Mouse (Mus musculus): Measurements from ENCODE around the gene Sipa1l3. TPM values are rescaled to one million over a fixed set of nuclear protein-coding genes. Genes with fewer than 3 reads are reported as not detected.

Gene Sipa1l3
- total RNA-seq, 2 experiments from 2014 or later = 6.2 to 56.1 TPM

GRCm38 (mm10) chr7:29452991-29453741 lies 65.3 kb downstream of the Sipa1l3 start:
- ATAC-seq (replicated peaks; ENCODE audit: low FRiP score, low TSS enrichment, poor library complexity, severe bottlenecking) = no peak

- ATAC-seq (replicated peaks; ENCODE audit: low FRiP score, low TSS enrichment, poor library complexity, severe bottlenecking) = no peak
Measured at GRCm38 (mm10) chr7:29452381-29452780, 66.1 kb downstream of the Sipa1l3 start.

DNA sequence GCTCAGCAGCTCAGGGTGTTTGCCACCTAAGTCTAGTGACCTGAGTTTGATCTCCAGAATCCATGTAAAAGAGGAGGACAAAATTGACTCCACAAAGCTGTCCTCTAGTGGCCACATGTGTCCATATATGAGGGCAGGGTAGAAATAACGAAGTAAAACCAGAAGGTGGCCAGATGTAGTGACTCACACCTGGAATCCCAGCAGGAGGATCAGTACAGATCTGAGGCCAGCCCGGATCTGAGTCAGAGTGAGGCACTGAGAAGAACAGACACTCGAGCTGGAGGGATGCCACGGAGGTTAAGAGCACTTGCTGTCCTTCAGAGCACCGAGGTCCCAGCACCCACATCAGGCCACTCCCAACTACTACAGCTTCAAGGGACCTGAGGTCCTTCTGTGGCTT lies 68.3 kb downstream of the Sipa1l3 start:
- ATAC-seq (replicated peaks; ENCODE audit: low FRiP score, low TSS enrichment, poor library complexity, severe bottlenecking) = no peak

DNA sequence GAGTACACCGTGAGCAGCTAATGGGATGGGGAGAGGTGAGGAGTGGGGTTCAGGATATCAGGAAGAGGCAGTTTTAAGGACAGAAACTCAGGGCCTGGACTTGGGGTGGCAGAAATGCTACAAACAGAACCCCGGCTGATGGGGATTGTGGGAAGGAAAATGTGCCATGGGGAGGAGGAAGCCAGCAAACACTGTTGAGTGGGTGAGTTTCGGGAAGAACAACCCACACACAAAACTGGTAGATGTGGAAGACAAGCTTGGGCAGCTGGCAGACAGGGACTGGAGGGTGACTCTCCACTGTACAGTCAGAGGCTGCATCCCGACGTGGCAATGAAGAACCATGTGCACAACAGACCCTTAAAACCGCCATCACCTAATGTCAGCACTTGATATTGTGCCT lies 69.6 kb downstream of the Sipa1l3 start:
- ATAC-seq (replicated peaks; ENCODE audit: low FRiP score, low TSS enrichment, poor library complexity, severe bottlenecking) = no peak

GRCm38 (mm10) chr7:29447147-29447829 lies 71.2 kb downstream of the Sipa1l3 start:
- ATAC-seq (replicated peaks; ENCODE audit: low FRiP score, low TSS enrichment, poor library complexity, severe bottlenecking) = no peak

DNA sequence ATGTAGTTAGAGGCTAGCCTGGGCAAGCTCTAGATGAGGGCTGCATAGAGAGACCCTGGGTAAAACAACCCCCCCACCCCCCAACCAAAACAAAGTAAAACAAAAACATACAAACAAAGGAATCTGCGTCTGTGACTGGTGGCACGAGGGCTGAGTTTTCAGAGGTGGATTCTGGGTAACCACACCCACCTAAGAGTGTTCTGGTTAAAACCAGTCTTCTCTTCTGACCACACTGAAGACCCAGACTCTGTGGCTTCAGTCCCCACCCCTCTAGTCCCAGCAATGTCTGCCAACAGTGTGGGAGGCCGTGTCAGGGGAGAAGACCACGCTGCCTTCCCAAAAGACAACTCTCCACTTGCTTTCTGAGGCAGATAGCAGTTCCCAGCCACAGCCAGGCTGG lies 72.3 kb downstream of the Sipa1l3 start:
- no peak for ATAC-seq (replicated peaks; ENCODE audit: low FRiP score, low TSS enrichment, poor library complexity, severe bottlenecking)

DNA sequence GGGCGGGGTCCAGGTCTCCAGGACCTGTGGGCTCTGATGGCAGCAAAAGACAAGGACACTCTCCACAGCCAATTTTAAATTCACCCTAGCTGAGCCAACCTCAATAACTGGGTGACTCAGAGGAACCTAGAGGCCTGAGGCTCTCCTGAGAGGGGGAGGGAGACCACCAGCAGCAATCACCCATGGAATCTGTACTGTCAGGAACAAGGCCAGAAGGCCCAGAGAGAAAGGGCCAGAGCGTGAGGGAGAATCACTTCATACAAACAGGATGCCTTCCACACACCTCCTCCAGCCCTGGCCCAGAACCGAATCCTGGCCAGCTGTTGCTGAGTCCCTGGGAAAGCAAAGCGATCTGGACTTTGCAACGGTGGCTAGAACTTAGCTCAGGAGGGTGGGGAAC lies 73.9 kb downstream of the Sipa1l3 start:
- no peak for ATAC-seq (replicated peaks; ENCODE audit: low FRiP score, low TSS enrichment, poor library complexity, severe bottlenecking)

GRCm38 (mm10) chr7:29444070-29444469 lies 74.4 kb downstream of the Sipa1l3 start:
- ATAC-seq (replicated peaks; ENCODE audit: low FRiP score, low TSS enrichment, poor library complexity, severe bottlenecking) = no peak

DNA sequence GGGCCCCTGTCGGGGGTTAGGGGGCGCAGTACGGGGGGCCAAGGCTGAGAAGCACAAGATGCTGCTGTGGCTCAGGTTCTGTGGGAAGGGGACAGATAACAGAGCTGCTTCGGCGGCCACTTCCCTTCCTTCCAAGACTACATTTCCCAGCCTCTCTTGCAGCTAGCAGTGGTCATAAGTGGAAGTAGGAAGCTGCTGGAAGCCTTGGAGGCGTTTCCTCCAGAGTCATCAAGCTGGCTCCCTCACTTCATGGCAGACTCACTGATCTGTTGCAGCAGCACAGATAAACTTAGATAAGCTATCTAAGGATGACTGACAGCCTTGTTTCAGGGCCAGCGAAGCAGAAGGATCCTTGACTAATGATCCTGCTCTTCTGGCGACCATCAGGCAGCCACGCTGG lies 76.6 kb downstream of the Sipa1l3 start:
- ATAC-seq (replicated peaks; ENCODE audit: low FRiP score, low TSS enrichment, poor library complexity, severe bottlenecking) = no peak

DNA sequence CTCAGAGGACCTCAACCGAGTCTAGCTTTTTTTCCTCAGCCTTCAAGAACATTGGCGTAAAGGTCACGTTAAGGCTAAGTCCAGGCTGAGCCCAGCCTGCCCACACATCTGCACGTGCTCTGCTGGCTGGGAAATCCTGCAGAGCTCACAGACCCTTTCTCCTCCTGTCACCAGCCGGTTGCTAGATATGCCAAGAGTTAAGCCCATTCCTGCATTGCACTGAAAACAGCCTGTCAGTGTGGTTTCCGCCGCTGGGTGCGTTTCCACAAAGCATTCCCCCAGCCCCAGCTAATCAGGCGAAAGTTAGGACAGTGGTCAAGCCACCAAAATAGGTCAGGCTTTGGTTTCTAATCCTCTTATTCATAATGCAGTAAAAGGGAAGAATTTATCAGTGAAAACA lies 77.3 kb downstream of the Sipa1l3 start:
- no peak for ATAC-seq (replicated peaks; ENCODE audit: low FRiP score, low TSS enrichment, poor library complexity, severe bottlenecking)

GRCm38 (mm10) chr7:29438655-29439282 lies 79.7 kb downstream of the Sipa1l3 start:
- no peak for ATAC-seq (replicated peaks; ENCODE audit: low FRiP score, low TSS enrichment, poor library complexity, severe bottlenecking)

DNA sequence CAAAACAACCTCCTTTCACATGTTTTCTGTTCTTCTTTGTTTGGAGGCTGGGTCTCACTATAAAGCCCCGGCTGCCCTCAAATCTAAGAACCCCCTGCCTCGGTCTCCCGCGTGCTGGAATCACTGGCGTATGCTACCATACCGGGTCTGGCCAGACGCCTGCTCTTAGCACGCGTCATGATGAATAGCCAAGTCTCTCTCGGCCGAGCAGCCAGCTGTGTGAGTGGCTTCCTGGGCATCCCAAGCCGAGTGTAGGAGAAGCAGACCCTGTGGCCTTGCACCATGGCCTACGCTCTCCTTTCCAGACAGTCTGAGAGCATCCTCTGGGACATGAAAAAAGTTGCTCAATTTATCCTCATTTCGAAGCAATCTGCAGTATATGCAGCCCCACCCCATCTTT lies 80.2 kb downstream of the Sipa1l3 start:
- ATAC-seq (replicated peaks; ENCODE audit: low FRiP score, low TSS enrichment, poor library complexity, severe bottlenecking) = no peak

DNA sequence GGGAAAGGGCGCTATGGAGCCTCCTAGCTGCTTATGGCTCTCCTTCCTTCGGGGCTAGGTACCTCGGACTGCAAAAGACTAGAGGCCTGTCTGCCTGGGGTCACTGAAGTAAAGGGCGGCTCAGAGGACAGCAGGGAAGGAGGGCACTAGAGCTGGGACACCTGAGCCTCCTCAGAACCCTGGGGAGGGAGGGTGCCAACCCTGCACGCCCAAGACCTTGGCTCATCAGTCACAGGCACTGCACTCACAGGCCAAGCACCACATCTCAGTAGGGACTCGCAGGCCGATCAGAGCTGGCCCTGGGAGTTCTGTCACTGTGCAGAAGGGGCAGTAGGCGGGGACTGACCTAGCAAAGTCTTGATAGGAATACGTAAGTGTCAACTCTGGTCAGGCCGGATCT lies 81.4 kb downstream of the Sipa1l3 start:
- ATAC-seq (replicated peaks; ENCODE audit: low FRiP score, low TSS enrichment, poor library complexity, severe bottlenecking) = no peak

DNA sequence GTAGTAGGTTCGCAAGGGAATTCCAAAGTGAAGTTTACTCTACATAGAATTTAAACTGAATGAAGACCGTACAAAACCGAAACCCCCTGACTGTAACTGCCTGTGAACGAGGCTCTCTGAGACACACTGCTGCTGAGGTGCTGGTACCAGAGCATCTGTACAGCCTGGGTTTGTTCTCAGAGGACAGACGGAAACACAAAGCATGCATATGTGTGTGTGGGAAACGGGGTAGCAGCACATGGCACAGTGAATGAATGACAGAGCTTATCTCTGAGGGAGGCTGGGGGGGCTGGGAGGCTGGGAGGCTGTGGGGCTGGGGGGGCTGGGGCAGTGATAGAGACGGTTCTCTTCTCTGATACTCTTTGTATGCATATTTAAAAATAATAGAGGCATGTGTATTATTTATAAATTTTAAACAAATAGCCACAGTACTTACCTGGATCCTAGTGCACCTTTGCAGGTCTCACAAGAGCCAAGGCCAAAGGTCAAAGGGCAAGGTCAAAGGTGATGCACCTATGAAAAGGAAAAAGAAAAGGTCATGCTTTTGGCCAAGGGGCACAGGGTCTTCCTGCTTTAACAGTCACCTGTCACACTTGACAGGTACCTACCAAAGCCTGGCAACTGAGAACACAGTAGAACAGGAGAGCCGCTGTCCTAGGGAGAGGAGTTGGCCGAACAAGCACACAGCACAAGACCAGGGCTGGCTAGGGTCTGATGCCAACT lies 84.0 kb downstream of the Sipa1l3 start:
- ATAC-seq (replicated peaks; ENCODE audit: low FRiP score, low TSS enrichment, poor library complexity, severe bottlenecking) = no peak

DNA sequence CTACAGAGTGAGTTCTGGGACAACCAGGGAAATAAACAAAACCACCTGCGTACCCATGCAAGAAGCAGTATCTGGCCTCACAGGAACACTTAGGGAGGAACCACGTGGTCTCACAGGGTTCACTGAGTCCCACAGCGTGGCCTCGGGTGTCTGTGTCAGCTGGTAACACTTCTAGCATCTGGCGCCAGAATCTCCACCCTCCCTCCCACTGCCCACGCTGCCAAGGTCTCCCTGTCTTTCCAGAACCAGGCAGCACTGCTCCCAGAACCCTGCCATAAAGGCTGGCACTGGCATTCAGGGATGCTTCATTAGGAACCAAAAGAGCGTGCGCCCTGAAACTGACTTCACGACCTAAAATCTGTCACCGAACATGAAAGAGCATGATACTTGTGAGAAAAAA lies 84.7 kb downstream of the Sipa1l3 start:
- ATAC-seq (replicated peaks; ENCODE audit: low FRiP score, low TSS enrichment, poor library complexity, severe bottlenecking) = no peak

GRCm38 (mm10) chr7:29432947-29433553 lies 85.4 kb downstream of the Sipa1l3 start:
- no peak for ATAC-seq (replicated peaks; ENCODE audit: low FRiP score, low TSS enrichment, poor library complexity, severe bottlenecking)

- no peak for ATAC-seq (replicated peaks; ENCODE audit: low FRiP score, low TSS enrichment, poor library complexity, severe bottlenecking)
Measured at GRCm38 (mm10) chr7:29432180-29432946, 86.1 kb downstream of the Sipa1l3 start.

GRCm38 (mm10) chr7:29430739-29431211 lies 87.7 kb downstream of the Sipa1l3 start:
- no peak for ATAC-seq (replicated peaks; ENCODE audit: low FRiP score, low TSS enrichment, poor library complexity, severe bottlenecking)

GRCm38 (mm10) chr7:29426056-29426455 lies 92.4 kb downstream of the Sipa1l3 start:
- no peak for ATAC-seq (replicated peaks; ENCODE audit: low FRiP score, low TSS enrichment, poor library complexity, severe bottlenecking)

Measured in megakaryocyte-erythroid progenitor cell, adult 5-6 weeks (primary cell).